Mouse (Mus musculus): ENCODE data around the gene Adh6a.

DNA sequence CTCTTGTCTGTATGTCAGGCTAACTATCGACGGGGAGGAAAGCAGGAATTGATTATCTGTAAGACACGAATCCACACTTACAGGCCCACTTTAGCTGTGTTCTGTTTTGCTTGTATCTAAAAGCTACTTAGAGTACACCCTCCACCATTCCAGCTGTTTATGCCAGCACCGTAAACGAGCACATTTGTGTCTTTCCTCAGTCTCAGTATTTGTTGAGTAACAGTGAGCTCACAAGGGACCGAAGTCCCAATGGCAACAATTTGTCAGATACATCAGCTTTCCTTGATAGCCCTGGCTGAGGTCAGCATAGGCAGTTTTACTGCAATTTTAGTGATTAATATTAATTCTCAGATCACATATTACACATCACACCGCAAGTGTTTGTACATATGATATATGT, 45.8 kb downstream of the Adh6a start:
- no peak for TF ChIP-seq CTCF (IDR thresholded peaks at IDR 0.05; ENCODE audit: extremely low read depth, insufficient read length, insufficient replicate concordance, low read depth, low read length)
- no peak for TF ChIP-seq POLR2A (IDR thresholded peaks at IDR 0.05; ENCODE audit: low read depth, low read length)

All from small intestine, adult 2 months (tissue).